Mouse (Mus musculus) lung, postnatal 0 days (tissue): Measurements from ENCODE around the gene Dnmt1.

ENCODE experiments used
- CTCF ChIP-seq: IDR thresholded peaks from 2 replicates; pipeline ENCODE4 v1.5.1; 2016; ENCODE audit warnings: antibody characterized with exemption, mild to moderate bottlenecking
- EP300 ChIP-seq: IDR thresholded peaks from 2 replicates; pipeline ENCODE4 v1.6.1; 2016; ENCODE audit warnings: antibody characterized with exemption, mild to moderate bottlenecking, control low read depth

DNA sequence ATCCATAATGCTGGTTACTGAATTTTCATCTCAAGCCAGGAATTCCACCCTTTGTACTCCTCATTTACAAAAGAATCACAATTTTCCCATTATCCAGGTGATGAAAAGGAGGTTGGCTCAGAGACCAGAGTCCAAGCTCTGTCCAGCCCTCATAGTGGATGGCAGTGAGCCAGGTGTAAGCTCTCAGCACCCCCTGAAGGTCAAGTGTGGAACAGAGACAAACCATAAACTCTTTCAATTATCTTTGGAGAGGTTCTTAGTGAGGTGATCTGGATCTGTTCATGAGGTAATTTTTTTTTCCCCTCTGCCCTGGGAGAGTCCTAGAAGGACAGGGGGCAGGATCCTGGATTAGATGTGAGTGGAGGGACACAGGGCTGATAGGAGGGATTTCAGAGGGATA, 41.1 kb upstream of the Dnmt1 start:
- TF ChIP-seq CTCF, result peak; percentile 69
- TF ChIP-seq EP300, result no peak
